10 mouse cellular contexts compared by ENCODE assay signal in genomic region chr5:96941087-96941468, GRCm38 (mm10). TPM values are rescaled to one million over a fixed set of nuclear protein-coding genes. Genes with fewer than 3 reads are reported as not detected.
DNase-seq lines count a peak whose midpoint lies in the region; ATAC-seq lines count a peak whose summit lies in the region.
"Had no signal": no experiment of that assay in that cellular context is flagged by ENCODE, and none has a peak within 500 bp of the region (broad histone marks: within the 10 kb centered on the region; RNA-seq: fewer than 3 reads in every experiment).

No protein-coding gene starts in this region.

- no peaks in the 10 kb centered on the region for H3K9me3 ChIP-seq in kidney, embryonic 15.5 days (replicated peaks)
- no peaks in the 10 kb centered on the region for H3K9me3 ChIP-seq in liver, embryonic 13.5 days (replicated peaks)
- H3K9me3 ChIP-seq in neural tube, embryonic 13.5 days: no peaks in the 10 kb centered on the region
- H3K9me3 ChIP-seq: limb, embryonic 10.5 days had no signal

- no peak overlapping the region for H3K9ac ChIP-seq in kidney, embryonic 15.5 days
- no peak overlapping the region for H3K9ac ChIP-seq in liver, embryonic 13.5 days
- no peak overlapping the region for H3K9ac ChIP-seq in neural tube, embryonic 13.5 days

- no peak overlapping the region for H3K27ac ChIP-seq in kidney, embryonic 15.5 days
- peak overlapping the region; percentile 83 for H3K27ac ChIP-seq in liver, embryonic 13.5 days
- H3K27ac ChIP-seq in neural tube, embryonic 13.5 days (replicated peaks): peak overlapping the region; percentile 49; the same call in 1 of the 2 replicates
- H3K27ac ChIP-seq: limb, embryonic 10.5 days had no signal

- 41% methylated on average over 7 of the region's 7 CpGs for WGBS in kidney, embryonic 15.5 days
- WGBS in liver, embryonic 13.5 days (ENCODE audit: insufficient replicate concordance): 52% methylated on average over 7 of the region's 7 CpGs
- WGBS in neural tube, embryonic 13.5 days: 53% methylated on average over 7 of the region's 7 CpGs

- no peaks in the 10 kb centered on the region for H3K27me3 ChIP-seq in kidney, embryonic 15.5 days
- no peaks in the 10 kb centered on the region for H3K27me3 ChIP-seq in liver, embryonic 13.5 days
- no peaks in the 10 kb centered on the region for H3K27me3 ChIP-seq in neural tube, embryonic 13.5 days

- intact Hi-C loops in gastrocnemius, postnatal 14 days (cut with DNase I; ENCODE audit: low total_unique reads): no loop called here

- no peak for DNase-seq in kidney, adult 18-20 months
- DNase-seq in liver, embryonic 13.5 days: no peak
- no peak for DNase-seq in adrenal gland, postnatal 14 days
- DNase-seq in right cerebral cortex, postnatal 25 days: no peak
- no peak for DNase-seq in gastrocnemius, postnatal 14 days
- DNase-seq: heart, postnatal 36 days had no signal

- peaks cover 8% of the 10 kb centered on the region for H3K4me1 ChIP-seq in kidney, embryonic 15.5 days
- H3K4me1 ChIP-seq in liver, embryonic 13.5 days (replicated peaks): peaks cover 71% of the 10 kb centered on the region
- peaks cover 15% of the 10 kb centered on the region for H3K4me1 ChIP-seq in neural tube, embryonic 13.5 days (replicated peaks)

- H3K36me3 ChIP-seq in kidney, embryonic 15.5 days: no peaks in the 10 kb centered on the region
- no peaks in the 10 kb centered on the region for H3K36me3 ChIP-seq in liver, embryonic 13.5 days
- no peaks in the 10 kb centered on the region for H3K36me3 ChIP-seq in neural tube, embryonic 13.5 days
- H3K36me3 ChIP-seq: limb, embryonic 10.5 days had no signal

- H3K4me3 ChIP-seq in kidney, embryonic 15.5 days (replicated peaks): no peak overlapping the region
- no peak overlapping the region for H3K4me3 ChIP-seq in liver, embryonic 13.5 days (replicated peaks)
- no peak overlapping the region for H3K4me3 ChIP-seq in neural tube, embryonic 13.5 days
- H3K4me3 ChIP-seq: limb, embryonic 10.5 days had no signal

- ATAC-seq in kidney, embryonic 15.5 days (replicated peaks; ENCODE audit: low FRiP score): peak; percentile 40; the same call in 1 of the 2 replicates
- peak; percentile 42 to 54; a peak in 2 of 4 replicates for ATAC-seq in hematopoietic stem cell, adult 5-6 weeks (replicated peaks in 1 of 2; ENCODE audit: insufficient read depth in 1 of 2, low FRiP score in 2 of 2, low TSS enrichment in 1 of 2, low read depth in 1 of 2, poor library complexity in 2 of 2, severe bottlenecking in 2 of 2)
- no peak; the same call in 1 of the 2 replicates for ATAC-seq in liver, embryonic 13.5 days (ENCODE audit: low read depth)
- ATAC-seq in neural tube, embryonic 13.5 days (ENCODE audit: low read depth): peak; percentile 68

- H3K4me2 ChIP-seq in kidney, embryonic 15.5 days: no peak overlapping the region
- H3K4me2 ChIP-seq in liver, embryonic 13.5 days: no peak overlapping the region; the same call in 1 of the 2 replicates
- H3K4me2 ChIP-seq in neural tube, embryonic 13.5 days: no peak overlapping the region

RNA-seq across cellular contexts. Expression of gene Bmp2k, which starts 56.4 kb away (rescaled TPM):
- 10.1 and 10.2 TPM in 2 replicates for polyA plus RNA-seq in kidney, embryonic 15.5 days (2015; fragmentation: Nextera tagmentation; extraction: Ambion mirVana)
- 24.8 and 25.0 TPM in 2 replicates for total RNA-seq in hematopoietic stem cell, adult 5-6 weeks (2017)
- polyA plus RNA-seq in liver, embryonic 13.5 days (2015; fragmentation: Nextera tagmentation; extraction: Ambion mirVana): 34.7 and 39.3 TPM in 2 replicates
- 9.2 and 9.9 TPM in 2 replicates for polyA plus RNA-seq in neural tube, embryonic 13.5 days (2015; fragmentation: Nextera tagmentation; extraction: Ambion mirVana)
- total RNA-seq in adrenal gland, postnatal 14 days (2021): 31.6 and 31.9 TPM in 2 replicates
- 10 to 100 TPM; 10.5 to 11.3 TPM for total RNA-seq in gastrocnemius, postnatal 14 days (2021)
